In genomic region chrX:52757164-52757563, GRCm38 (mm10) we compare ENCODE assay signal across 11 mouse cellular contexts. TPM values are rescaled to one million over a fixed set of nuclear protein-coding genes. Genes with fewer than 3 reads are reported as not detected.
"Had no signal": no experiment of that assay in that cellular context is flagged by ENCODE, and none has a peak within 500 bp of the region (broad histone marks: within the 10 kb centered on the region; RNA-seq: fewer than 3 reads in every experiment).

No protein-coding gene starts in this region.

- ATAC-seq: liver, embryonic 12.5 days; midbrain, embryonic 15.5 days had no signal

- DNase-seq: kidney, adult 8-10 months; kidney, postnatal 36 days; layer of hippocampus, adult 9-11 months; layer of hippocampus, postnatal 36 days; lung, embryonic 14.5 days; lung, postnatal 10 days; lung, postnatal 4 days; right cerebral cortex, postnatal 25 days had no signal

RNA-seq across cellular contexts. Expression of gene Ccdc160, which starts 33.8 kb away (rescaled TPM):
- total RNA-seq: monocyte, adult 5-6 weeks had no signal
